Mouse (Mus musculus): ENCODE measurements around the gene Nrp2. TPM values are rescaled to one million over a fixed set of nuclear protein-coding genes. Genes with fewer than 3 reads are reported as not detected.

Nrp2 gene
- polyA plus RNA-seq (2014; fragmentation: Illumina TruSeq; extraction: RNeasy Lipid Tissue Mini Kit (QIAGEN cat#74804); ENCODE audit: low read depth, low replicate concordance): 9.5 TPM

GRCm38 (mm10) chr1:62703158-62704116 lies at the start of gene Nrp2:
Gene Nrp2, plus strand, starts transcription at chr1:62703285.

All from liver, adult 10 weeks (tissue).